Mouse (Mus musculus) limb, embryonic 10.5 days (tissue): Measurements from ENCODE around the gene Wfdc9. TPM values are rescaled to one million over a fixed set of nuclear protein-coding genes. Genes with fewer than 3 reads are reported as not detected.
"Not testable (repeated sequence)": the region's sequence is repeated elsewhere in the genome, so short reads cannot be mapped to it uniquely, and the experiment has no call there.

Source experiments
- DNase-seq: peaks from one replicate; pipeline ENCODE4 v3.0.0-alpha.2; 2017; ENCODE audit warnings: low spot score
- H3K27ac ChIP-seq: fragments of 300-500 bp; sonication (generic); 2 replicates; pipeline ENCODE4 v1.5.1; 2016; ENCODE audit warnings: mild to moderate bottlenecking
- H3K27me3 ChIP-seq: fragments of 300-500 bp; sonication (generic); 2 replicates; pipeline ENCODE4 v1.6.1; 2016; ENCODE audit warnings: low read depth, mild to moderate bottlenecking; ENCODE audit not compliant: poor library complexity, severe bottlenecking
- H3K36me3 ChIP-seq: fragments of 300-500 bp; sonication (generic); 2 replicates; pipeline ENCODE4 v1.6.1; 2016; ENCODE audit warnings: mild to moderate bottlenecking, moderate library complexity
- H3K4me1 ChIP-seq: fragments of 300-500 bp; sonication (generic); 2 replicates; pipeline ENCODE4 v1.6.1; 2016
- H3K4me3 ChIP-seq: fragments of 300-500 bp; sonication (generic); 2 replicates; pipeline ENCODE4 v1.5.1; 2016; ENCODE audit warnings: mild to moderate bottlenecking, moderate library complexity
- H3K9me3 ChIP-seq: fragments of 300-500 bp; sonication (generic); replicated peaks from 2 replicates; pipeline ENCODE4 v1.6.1; 2016; ENCODE audit warnings: mild to moderate bottlenecking
- WGBS: fragments of 180-500 bp; shearing (Covaris S2); methylation state at CpG from one replicate; pipeline ENCODE4 v1.1.7; 2016; 5-methylcytosine and 5-hydroxymethylcytosine counted together
- polyA plus RNA-seq: library from polyadenylated mRNA; unstranded; fragments of >200 nt; fragmentation: Nextera tagmentation; extraction: Ambion mirVana; gene quantifications from 2 replicates; pipeline ENCODE4 v1.2.1, GENCODE M21; 2016

Wfdc9 gene
- polyA plus RNA-seq, 1 experiment from 2014 or later, result not detected

DNA sequence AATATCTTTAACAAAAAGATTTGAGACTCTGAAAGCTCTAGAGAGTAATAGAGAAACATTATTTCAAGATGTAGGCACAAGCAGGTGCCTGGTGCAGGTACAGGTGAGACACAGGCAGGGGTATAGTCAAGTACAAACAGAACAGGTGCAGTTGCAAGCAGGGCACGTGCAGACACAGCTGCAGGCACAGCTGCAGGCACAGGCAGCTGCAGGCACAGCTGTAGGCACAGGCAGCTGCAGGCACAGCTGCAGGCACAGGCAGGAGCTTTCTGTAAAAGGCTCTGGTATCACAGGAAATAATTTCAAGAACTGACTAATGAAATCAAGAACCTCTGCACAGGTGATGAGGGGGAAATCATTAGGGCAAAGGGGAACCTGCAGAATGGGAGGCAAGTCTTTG lies 14.6 kb upstream of the Wfdc9 start:
- Histone ChIP-seq H3K4me3 (no peak overlapping the region), H3K9me3 (no peaks in the 10 kb centered on the region), H3K36me3 (no peaks in the 10 kb centered on the region), H3K4me1 (no peaks in the 10 kb centered on the region), H3K27me3 (no peaks in the 10 kb centered on the region), H3K27ac (no peak overlapping the region)
- 47% methylated on average over 1 of the region's 1 CpGs for WGBS
- no peak for DNase-seq

DNA sequence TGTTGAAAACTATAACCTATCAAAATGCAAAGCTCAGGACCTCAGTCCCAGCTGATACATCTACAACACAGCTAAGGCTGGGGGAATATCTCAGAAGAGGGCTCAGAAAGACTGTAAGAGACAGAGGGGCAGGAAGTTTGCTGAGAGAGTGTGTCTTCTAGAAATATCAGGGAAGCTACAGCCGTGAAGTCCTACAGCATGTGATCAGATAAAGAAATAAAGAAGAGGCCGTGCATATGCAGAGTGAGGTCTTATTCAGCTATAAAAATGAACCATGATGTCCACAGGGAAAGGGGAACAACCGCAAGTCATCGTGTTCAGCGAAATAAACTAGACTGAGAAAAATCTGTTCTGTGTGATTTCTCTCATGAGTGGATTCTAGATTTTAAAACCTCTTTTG lies 13.9 kb upstream of the Wfdc9 start:
- WGBS, result 87% methylated on average over 5 of the region's 5 CpGs
- Histone ChIP-seq H3K4me3 (no peak overlapping the region), H3K4me1 (no peaks in the 10 kb centered on the region), H3K27ac (no peak overlapping the region), H3K36me3 (no peaks in the 10 kb centered on the region), H3K9me3 (no peaks in the 10 kb centered on the region), H3K27me3 (no peaks in the 10 kb centered on the region)
- no peak for DNase-seq

DNA sequence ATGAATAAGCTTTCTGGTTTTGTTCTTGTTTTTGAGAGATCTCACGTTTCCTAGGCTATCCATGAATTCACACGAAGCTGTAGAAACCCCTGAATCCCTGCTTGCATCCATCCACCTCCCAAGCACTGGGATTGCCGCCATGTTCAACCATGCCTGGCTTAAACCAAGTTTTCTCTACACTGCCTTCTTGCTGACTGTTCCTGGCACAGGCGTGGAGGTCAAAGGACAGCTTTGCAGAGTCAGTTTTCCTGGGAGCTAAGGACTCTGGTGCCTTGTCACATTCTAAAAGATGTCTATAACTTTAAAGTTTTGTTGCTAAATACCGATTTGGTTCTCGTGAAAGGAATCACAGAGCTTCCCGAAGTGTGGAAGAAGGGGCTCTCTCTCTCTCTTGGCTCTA lies 8.5 kb upstream of the Wfdc9 start:
- Histone ChIP-seq H3K4me3 (no peak overlapping the region), H3K27me3 (no peaks in the 10 kb centered on the region), H3K9me3 (no peaks in the 10 kb centered on the region), H3K27ac (no peak overlapping the region), H3K36me3 (no peaks in the 10 kb centered on the region), H3K4me1 (no peaks in the 10 kb centered on the region)
- 89% methylated on average over 7 of the region's 7 CpGs for WGBS
- no peak for DNase-seq

DNA sequence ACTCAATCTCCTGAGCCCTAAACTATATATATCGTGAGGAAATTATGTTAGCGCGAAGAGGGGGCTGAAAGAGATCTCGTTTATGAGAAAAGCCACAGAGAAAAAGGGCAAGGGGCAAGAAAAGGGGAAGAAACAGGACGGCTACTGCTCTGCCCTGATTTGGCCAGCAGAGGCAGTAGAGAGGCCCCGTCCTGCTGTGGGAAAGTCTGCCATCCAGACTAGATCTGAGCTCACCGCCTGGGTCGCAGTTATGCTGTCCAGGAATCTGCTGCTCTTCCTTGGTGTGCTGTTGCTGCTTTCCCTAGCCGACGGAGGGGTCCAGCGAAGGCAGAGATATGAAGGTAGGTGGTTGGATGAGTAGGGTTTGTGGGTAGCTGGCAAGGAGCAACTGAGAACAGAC lies 525 bp downstream of the Wfdc9 start, which contains the start of gene Wfdc10:
Gene Wfdc10 (plus strand): TSS at position 189 of the 400 bp plus-strand sequence.
- Histone ChIP-seq H3K27me3 (0 out of 2 replicates have a peak, but pooled peaks cover 4% of the 10 kb centered on the region), H3K27ac (no peak within 1 kb of the TSS), H3K4me3 (no peak within 1 kb of the TSS), H3K4me1 (no peaks in the 10 kb centered on the region), H3K9me3 (no peaks in the 10 kb centered on the region), H3K36me3 (no peaks in the 10 kb centered on the region)
- 16% methylated on average over 11 of the region's 11 CpGs for WGBS
- peak; percentile 62 for DNase-seq

DNA sequence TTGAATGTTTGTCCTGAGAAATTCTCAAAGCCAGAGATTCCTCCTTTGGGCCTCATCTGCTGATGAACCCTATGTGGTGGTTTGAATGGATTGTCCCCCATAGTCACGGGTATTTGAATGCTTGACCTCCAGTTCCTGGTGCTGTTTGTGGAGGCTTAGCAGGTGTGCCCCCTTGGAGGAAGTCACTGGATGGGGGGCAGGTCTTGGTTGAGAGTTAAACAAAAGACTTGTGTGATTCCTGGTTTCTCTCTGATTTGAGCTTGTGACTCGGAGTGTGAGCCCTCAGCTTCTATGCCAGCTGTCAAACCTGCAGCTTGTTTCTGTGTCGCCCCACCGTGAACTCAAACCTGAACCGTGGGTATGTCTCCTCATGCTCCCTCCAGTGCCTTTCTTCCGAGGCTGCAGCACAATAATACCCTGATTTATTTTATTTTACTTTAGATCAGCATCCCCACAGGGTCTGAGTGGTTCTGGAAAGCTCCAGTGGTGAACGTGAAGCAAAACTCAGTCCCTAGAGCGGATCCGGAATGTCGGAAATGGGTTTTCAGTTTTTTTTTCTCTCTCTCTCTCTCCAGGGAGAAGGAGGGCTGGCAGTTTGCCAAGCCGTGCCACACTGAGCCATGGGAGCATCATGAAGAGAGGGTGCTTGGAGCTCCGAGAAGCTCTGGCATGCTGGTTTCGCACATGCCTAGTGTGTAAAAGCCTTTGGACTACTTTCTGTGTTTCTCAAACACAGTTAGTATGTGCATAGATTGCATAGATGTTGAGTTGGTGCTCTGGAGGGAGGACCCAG lies 14.3 kb downstream of the Wfdc9 start:
- no peak for DNase-seq
- H3K4me1 ChIP-seq, result no peaks in the 10 kb centered on the region
- H3K27me3 ChIP-seq, result no peaks in the 10 kb centered on the region
- no peak overlapping the region for H3K27ac ChIP-seq
- no peaks in the 10 kb centered on the region for H3K9me3 ChIP-seq
- no peak overlapping the region for H3K4me3 ChIP-seq
- H3K36me3 ChIP-seq, result no peaks in the 10 kb centered on the region
- WGBS, result 89% methylated on average over 13 of the region's 13 CpGs

DNA sequence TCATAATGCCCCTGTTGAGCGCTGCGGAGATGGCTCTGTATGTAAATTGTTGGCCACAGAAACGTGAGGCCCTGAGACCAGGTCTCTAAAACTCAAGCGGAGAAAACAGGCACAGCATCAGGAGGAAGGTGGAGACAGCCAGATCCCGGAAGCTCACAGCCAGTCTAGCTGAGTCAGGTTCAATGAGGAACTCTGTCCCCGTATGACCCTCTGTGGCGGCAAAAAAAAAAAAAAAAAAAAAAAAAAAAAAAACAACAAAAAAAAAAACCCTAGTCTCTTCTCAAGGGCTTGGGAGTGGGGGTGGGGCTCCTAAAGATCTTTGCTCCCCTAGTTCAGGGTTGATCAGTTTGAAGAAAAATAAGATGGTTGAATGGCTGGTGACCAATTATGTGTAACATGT lies 15.3 kb downstream of the Wfdc9 start:
- Histone ChIP-seq H3K36me3 (no peaks in the 10 kb centered on the region), H3K9me3 (no peaks in the 10 kb centered on the region), H3K27ac (no peak overlapping the region), H3K27me3 (no peaks in the 10 kb centered on the region), H3K4me3 (no peak overlapping the region), H3K4me1 (no peaks in the 10 kb centered on the region)
- WGBS, result 77% methylated on average over 7 of the region's 7 CpGs
- DNase-seq, result no peak

DNA sequence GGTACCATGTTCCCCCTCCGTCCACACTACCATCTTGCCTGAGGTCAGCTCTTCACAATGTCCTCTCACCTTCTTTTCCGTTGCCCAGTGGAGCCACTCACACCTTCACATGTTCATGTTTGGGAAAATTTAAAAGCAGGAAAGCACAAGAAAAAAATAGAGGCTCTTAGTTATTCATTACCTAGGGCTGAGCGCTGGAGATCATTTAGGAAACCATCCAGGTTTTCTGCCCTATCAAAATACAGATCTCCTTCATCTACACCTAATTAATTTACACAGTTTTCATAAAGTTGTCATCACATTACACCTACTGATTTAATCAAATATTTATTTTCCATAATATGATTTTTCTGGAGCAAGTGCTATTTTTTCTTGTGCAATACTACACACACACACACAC lies 17.7 kb downstream of the Wfdc9 start, which contains the start of gene Wfdc16:
Gene Wfdc16 (minus strand): TSS at position 101 of the 400 bp plus-strand sequence.
- no peaks in the 10 kb centered on the region for H3K36me3 ChIP-seq
- WGBS, result 86% methylated on average over 3 of the region's 3 CpGs
- no peak for DNase-seq
- no peak within 1 kb of the TSS for H3K4me3 ChIP-seq
- H3K27ac ChIP-seq, result no peak within 1 kb of the TSS
- no peaks in the 10 kb centered on the region for H3K4me1 ChIP-seq
- H3K9me3 ChIP-seq, result no peaks in the 10 kb centered on the region
- no peaks in the 10 kb centered on the region for H3K27me3 ChIP-seq

DNA sequence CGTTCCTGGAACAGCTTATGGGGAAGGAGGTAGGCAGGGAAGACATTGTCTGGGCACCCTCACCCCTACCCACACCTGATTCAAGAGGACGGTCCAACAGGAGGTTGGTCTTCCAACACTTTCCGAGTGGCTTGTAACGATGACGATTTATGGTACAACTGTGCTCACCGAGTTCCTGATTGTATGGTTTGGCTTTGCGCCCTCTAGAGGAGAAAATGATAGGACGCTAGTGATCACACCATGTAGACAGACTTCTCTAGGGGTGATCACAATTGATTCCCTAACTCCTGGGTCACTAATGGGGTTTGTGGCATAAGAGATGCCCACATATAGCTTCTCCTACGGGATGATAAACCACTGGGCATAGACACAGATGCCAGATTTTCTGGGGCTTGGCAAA lies 21.1 kb downstream of the Wfdc9 start:
- 78% methylated on average over 9 of the region's 9 CpGs for WGBS
- no peak overlapping the region for H3K4me3 ChIP-seq
- H3K27me3 ChIP-seq, result no peaks in the 10 kb centered on the region
- no peak overlapping the region for H3K27ac ChIP-seq
- H3K4me1 ChIP-seq, result no peaks in the 10 kb centered on the region
- no peaks in the 10 kb centered on the region for H3K9me3 ChIP-seq
- no peaks in the 10 kb centered on the region for H3K36me3 ChIP-seq
- no peak for DNase-seq

DNA sequence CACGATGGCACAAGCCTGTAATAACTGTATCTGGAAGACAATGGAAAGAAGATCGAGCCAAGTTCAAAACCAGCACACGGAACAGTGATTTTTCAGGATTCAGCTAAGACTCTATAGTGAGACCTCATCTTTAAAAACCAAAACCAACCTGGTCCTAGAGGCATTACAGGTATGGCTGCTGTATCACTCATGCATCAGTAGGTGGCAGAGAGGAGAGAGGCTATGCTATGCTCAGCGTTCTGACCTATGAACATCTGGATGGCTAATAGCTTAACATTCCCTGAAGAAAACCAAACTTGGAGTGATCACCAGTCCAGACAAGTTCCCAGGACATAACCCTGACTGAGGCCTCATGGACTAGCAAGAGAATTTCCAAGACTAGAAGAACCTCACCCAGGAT lies 34.6 kb downstream of the Wfdc9 start:
- no peaks in the 10 kb centered on the region for H3K36me3 ChIP-seq
- H3K27me3 ChIP-seq, result no peaks in the 10 kb centered on the region
- no peak overlapping the region for H3K4me3 ChIP-seq
- no peaks in the 10 kb centered on the region for H3K4me1 ChIP-seq
- 78% methylated on average over 4 of the region's 4 CpGs for WGBS
- no peaks in the 10 kb centered on the region for H3K9me3 ChIP-seq
- no peak overlapping the region for H3K27ac ChIP-seq
- no peak for DNase-seq

DNA sequence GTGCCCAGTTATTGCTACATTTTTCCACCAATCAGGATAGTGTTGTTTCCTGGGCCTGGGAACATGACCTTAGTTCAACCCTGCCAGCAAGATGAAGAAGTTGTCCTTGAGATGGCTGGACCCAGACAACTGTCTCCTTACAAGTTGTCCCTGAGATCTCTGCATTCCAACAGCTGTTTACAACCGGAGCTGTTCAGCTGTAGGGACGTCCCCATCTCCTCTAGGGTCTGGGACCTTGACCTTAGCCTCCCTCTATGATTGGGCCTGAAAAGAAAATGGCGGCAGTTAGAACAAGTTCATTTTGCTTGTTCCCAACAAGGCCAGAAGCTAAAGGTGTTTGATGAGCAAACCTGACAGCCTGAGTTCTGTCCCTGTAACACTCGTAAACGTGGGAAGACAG lies 37.3 kb downstream of the Wfdc9 start:
- Histone ChIP-seq H3K27me3 (no peaks in the 10 kb centered on the region), H3K27ac (no peak overlapping the region), H3K9me3 (no peaks in the 10 kb centered on the region), H3K4me3 (no peak overlapping the region), H3K36me3 (no peaks in the 10 kb centered on the region), H3K4me1 (no peaks in the 10 kb centered on the region)
- WGBS, result 79% methylated on average over 5 of the region's 5 CpGs
- no peak for DNase-seq

DNA sequence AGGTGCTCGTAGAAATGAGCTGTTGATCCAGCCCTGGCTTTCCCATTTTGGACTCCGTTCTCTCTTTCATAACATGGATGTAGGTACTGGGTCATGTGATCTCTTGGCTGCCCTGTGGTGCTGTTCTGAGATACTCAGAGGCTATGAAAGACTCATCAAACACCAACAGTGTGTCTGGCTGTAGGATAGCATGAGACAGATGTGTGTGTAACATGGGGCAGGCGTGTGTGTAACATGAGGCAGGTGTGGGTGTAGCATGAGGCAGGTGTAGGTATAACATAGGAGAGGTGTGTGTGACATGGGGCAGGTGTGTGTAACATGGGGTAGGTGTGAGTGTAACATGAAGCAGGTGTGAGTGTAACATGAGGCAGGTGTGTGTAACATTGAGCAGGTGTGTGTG lies 41.0 kb downstream of the Wfdc9 start:
- Histone ChIP-seq H3K36me3 (no peaks in the 10 kb centered on the region), H3K4me3 (no peak overlapping the region), H3K4me1 (no peaks in the 10 kb centered on the region), H3K9me3 (no peaks in the 10 kb centered on the region), H3K27me3 (no peaks in the 10 kb centered on the region), H3K27ac (no peak overlapping the region)
- 89% methylated on average over 3 of the region's 3 CpGs for WGBS
- no peak for DNase-seq

DNA sequence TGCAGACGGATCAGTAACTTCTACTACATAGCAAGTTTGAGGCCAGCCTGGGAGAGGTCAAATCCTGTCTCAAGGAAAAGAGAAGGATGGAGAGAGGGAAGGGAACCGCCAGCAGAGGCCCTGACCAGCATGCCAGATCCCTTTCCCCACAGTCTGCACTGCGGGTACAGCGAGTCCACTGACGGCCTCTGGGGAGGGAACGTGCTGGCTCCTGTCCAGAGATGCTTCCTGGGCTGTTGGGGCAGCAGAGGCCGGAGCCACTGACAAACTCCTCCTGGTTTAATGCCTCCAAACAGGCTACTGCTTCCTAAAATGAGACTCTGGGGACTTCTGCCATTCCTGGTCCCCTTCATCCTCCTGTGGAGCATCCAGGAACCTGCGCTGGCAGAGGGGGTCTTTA lies 42.9 kb downstream of the Wfdc9 start, which contains the start of the genes Wfdc6b and Wfdc8:
Gene Wfdc6b (plus strand): TSS at position 52 of the 400 bp plus-strand sequence.
Gene Wfdc8 (minus strand): TSS at position 156 of the 400 bp plus-strand sequence.
- DNase-seq, H3K4me1 ChIP-seq, H3K9me3 ChIP-seq, H3K36me3 ChIP-seq, H3K4me3 ChIP-seq, H3K27ac ChIP-seq, H3K27me3 ChIP-seq: not testable (repeated sequence)
- 70% methylated on average over 8 of the region's 8 CpGs for WGBS

DNA sequence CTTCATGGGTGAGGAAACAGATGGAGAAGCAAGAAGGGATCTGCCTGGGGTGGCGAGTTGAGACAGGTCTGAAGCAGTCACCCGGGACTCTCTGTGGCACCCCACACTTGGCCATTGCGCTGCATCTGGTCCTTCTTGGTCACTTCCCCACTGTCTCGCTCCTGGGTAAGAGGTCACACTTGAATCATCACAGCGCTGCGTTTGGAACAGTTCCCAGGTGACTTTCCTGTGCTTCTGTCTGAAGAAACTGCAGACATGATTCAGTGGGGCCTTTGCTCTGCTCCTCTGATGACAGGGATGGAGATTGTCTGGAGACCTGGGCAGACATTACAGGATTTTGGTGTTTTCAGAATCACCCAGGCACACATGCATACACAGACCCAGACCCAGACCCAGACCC lies 47.6 kb downstream of the Wfdc9 start:
- Histone ChIP-seq H3K36me3 (no peaks in the 10 kb centered on the region), H3K9me3 (no peaks in the 10 kb centered on the region), H3K27ac (no peak overlapping the region), H3K27me3 (no peaks in the 10 kb centered on the region), H3K4me1 (no peaks in the 10 kb centered on the region), H3K4me3 (no peak overlapping the region)
- 81% methylated on average over 6 of the region's 6 CpGs for WGBS
- no peak for DNase-seq

DNA sequence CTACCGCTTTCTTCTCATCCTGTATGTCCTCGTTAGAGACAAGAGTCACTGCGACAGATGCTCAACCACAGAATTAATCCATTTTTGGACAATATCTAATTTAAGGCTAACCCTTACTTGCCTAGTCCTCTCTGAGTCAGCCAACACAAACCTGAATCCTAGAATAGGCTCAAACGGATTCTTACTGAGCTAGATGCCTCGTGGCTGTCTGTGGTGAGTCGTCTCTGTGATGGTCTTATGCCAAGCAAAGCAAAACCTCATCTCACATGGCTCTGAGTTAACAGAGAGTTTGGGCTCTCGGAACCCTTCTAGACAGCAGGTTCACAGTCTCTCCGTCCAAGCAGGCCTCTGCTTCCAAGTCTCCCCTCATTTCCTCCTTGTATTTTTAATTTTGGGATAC lies 52.0 kb downstream of the Wfdc9 start:
- no peaks in the 10 kb centered on the region for H3K4me1 ChIP-seq
- 91% methylated on average over 8 of the region's 8 CpGs for WGBS
- H3K36me3 ChIP-seq, result no peaks in the 10 kb centered on the region
- no peaks in the 10 kb centered on the region for H3K9me3 ChIP-seq
- H3K27ac ChIP-seq, result no peak overlapping the region
- H3K4me3 ChIP-seq, result no peak overlapping the region
- H3K27me3 ChIP-seq, result no peaks in the 10 kb centered on the region
- DNase-seq, result no peak
